Mouse (Mus musculus): ENCODE data around the gene Clca4a.

GRCm38 (mm10) chr3:144993055-144993454, 18.2 kb upstream of the Clca4a start:
- TF ChIP-seq POLR2A (IDR thresholded peaks at IDR 0.05; ENCODE audit: borderline replicate concordance, low read depth, low read length) (no peak), CTCF (IDR thresholded peaks at IDR 0.05; ENCODE audit: low read depth, low read length) (no peak)

Data from bone marrow macrophage, adult 2 months (primary cell).